Mouse (Mus musculus) heart, embryonic 16.5 days (tissue): Measurements from ENCODE around the gene Ltbp1. TPM values are rescaled to one million over a fixed set of nuclear protein-coding genes. Genes with fewer than 3 reads are reported as not detected.

ENCODE experiments used
- ATAC-seq: fragments of 200-750 bp; cut with Nextera tagmentation; replicated peaks from 2 replicates; pipeline ENCODE4 v1.8.0; 2017; ENCODE audit warnings: moderate number of reproducible peaks; ENCODE audit not compliant: insufficient read depth, low FRiP score; ENCODE audit errors: extremely low read depth
- H3K27ac ChIP-seq: fragments of 300-500 bp; sonication (generic); 2 replicates; pipeline ENCODE4 v1.5.1; 2014; ENCODE audit warnings: mild to moderate bottlenecking, low read length, control low read depth, moderate library complexity
- H3K27me3 ChIP-seq: fragments of 300-500 bp; sonication (generic); 2 replicates; pipeline ENCODE4 v1.6.1; 2014; ENCODE audit warnings: low read length, mixed read lengths; ENCODE audit not compliant: control insufficient read depth, insufficient read depth
- H3K36me3 ChIP-seq: fragments of 300-500 bp; sonication (generic); 2 replicates; pipeline ENCODE4 v1.6.1; 2014; ENCODE audit not compliant: control insufficient read depth, insufficient read depth
- H3K4me1 ChIP-seq: fragments of 300-500 bp; sonication (generic); 2 replicates; pipeline ENCODE4 v1.6.1; 2014; ENCODE audit warnings: low read length, mixed read lengths; ENCODE audit not compliant: control insufficient read depth, insufficient read depth
- H3K4me2 ChIP-seq: fragments of 300-500 bp; sonication (generic); 2 replicates; pipeline ENCODE4 v1.6.1; 2014; ENCODE audit warnings: low read depth, mild to moderate bottlenecking, control low read depth, low read length
- H3K4me3 ChIP-seq: fragments of 300-500 bp; sonication (generic); 2 replicates; pipeline ENCODE4 v1.5.1; 2014; ENCODE audit warnings: mild to moderate bottlenecking, control low read depth, low read length
- H3K9ac ChIP-seq: fragments of 300-500 bp; sonication (generic); 2 replicates; pipeline ENCODE4 v1.6.1; 2014; ENCODE audit warnings: low read length, control low read depth
- H3K9me3 ChIP-seq: fragments of 300-500 bp; sonication (generic); replicated peaks from 2 replicates; pipeline ENCODE4 v1.6.1; 2016; ENCODE audit warnings: low read length; ENCODE audit not compliant: control insufficient read depth
- WGBS: fragments of 180-500 bp; shearing (Covaris S2); extraction: QIAGEN DNeasy Blood & Tissue Kit; methylation state at CpG from one replicate; pipeline ENCODE4 v1.1.7; 2014; 5-methylcytosine and 5-hydroxymethylcytosine counted together
- polyA plus RNA-seq: library from polyadenylated mRNA; unstranded; fragments of >200 nt; fragmentation: Nextera tagmentation; extraction: Ambion mirVana; gene quantifications from 2 replicates; pipeline ENCODE4 v1.2.1, GENCODE M21; 2015

The Ltbp1 gene
- polyA plus RNA-seq, 1 experiment from 2014 or later, result 15.6 TPM

DNA sequence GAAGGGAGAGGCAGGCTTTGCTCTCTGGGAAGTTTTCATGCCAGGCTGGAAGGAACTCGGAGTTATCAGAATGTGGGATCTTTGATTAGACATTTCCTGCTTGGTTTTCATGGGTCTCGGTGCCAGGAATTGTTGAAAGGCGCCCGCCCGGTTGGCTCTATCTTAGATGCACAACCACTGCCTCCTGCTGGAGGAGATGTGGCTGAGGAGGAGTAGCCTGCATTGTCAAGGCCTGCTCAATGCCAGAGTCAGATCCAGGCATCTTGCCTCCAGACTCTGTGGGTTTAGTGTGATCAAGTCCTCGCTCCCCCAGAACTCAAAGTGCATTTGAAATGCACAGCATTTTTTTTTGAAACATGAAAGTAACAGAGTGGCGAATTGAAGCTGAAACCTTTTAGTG, 364.0 kb downstream of the Ltbp1 start:
- no peak for ATAC-seq
- Histone ChIP-seq H3K4me1 (no peaks in the 10 kb centered on the region), H3K9me3 (0 out of 2 replicates have a peak, but pooled peaks cover 3% of the 10 kb centered on the region), H3K4me3 (no peak overlapping the region), H3K27ac (no peak overlapping the region), H3K27me3 (no peaks in the 10 kb centered on the region), H3K36me3 (peaks cover 9% of the 10 kb centered on the region), H3K9ac (no peak overlapping the region), H3K4me2 (no peak overlapping the region)
- WGBS, result 54% methylated on average over 7 of the region's 7 CpGs

DNA sequence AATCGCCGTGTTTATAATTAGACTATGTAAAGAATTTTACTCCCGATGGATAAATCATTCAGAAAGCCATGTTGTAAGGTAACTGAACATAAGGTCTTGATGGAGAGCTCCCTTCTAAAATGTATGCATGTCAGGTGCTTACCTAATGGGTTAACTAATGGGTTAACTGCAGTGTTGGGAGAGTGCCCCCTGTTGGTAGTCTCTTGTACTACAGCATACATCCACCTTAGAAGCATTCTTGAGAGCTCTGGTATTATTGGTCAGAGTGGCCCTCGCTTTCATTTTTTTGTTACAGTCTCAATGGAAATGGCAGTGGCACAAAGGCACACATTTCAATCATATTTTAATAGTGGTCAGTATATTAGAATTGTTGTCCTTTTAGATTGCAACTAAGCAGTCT, 364.8 kb downstream of the Ltbp1 start:
- 89% methylated on average over 4 of the region's 4 CpGs for WGBS
- H3K9ac ChIP-seq, result no peak overlapping the region
- no peaks in the 10 kb centered on the region for H3K27me3 ChIP-seq
- H3K4me2 ChIP-seq, result no peak overlapping the region
- H3K9me3 ChIP-seq, result 0 out of 2 replicates have a peak, but pooled peaks cover 3% of the 10 kb centered on the region
- no peak for ATAC-seq
- peaks cover 4% of the 10 kb centered on the region for H3K36me3 ChIP-seq
- H3K4me1 ChIP-seq, result no peaks in the 10 kb centered on the region
- no peak overlapping the region for H3K27ac ChIP-seq
- no peak overlapping the region for H3K4me3 ChIP-seq

DNA sequence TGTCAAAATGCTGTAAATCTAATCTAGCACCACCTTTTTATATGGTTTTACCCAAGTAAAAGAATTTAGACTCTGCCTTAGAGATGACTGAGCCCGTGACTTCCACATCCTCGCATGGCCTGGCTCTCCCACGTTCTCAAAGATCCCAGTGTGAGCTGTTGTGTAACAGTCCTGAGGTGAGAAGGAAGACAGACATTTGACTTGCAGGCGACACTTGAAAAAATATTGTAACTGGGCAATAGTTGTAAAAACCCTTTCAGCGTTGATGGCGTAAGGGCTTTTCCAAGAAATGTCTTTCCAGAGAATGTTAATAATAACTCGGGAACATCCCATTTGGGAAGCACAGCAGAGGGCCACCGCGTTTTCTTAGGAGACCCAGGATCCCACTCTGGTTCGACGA, 366.3 kb downstream of the Ltbp1 start:
- ATAC-seq, result no peak
- Histone ChIP-seq H3K4me3 (no peak overlapping the region), H3K4me1 (no peaks in the 10 kb centered on the region), H3K9ac (no peak overlapping the region), H3K27me3 (no peaks in the 10 kb centered on the region), H3K9me3 (no peaks in the 10 kb centered on the region), H3K4me2 (no peak overlapping the region), H3K36me3 (no peaks in the 10 kb centered on the region), H3K27ac (no peak overlapping the region)
- 87% methylated on average over 11 of the region's 11 CpGs for WGBS

DNA sequence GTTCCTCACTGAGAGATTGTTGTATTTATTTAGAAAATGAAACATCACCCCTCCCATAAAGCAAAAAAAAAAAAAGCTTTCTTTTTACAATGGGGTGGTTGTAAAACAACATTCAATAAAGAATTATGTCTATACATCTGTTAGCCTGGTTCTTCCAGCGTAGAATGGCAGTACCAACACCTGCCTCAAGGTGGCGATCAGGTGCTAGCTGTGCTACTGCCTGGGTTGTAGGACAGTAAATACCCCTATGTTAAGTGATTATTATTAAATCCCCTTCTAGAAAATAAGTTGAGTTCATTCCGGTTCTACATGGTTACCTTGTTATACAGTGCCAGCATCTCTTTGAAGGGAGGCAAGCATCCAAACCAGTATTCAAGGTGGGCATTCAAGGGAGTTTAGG, 367.0 kb downstream of the Ltbp1 start:
- Histone ChIP-seq H3K9me3 (no peaks in the 10 kb centered on the region), H3K9ac (no peak overlapping the region), H3K4me3 (no peak overlapping the region), H3K27ac (no peak overlapping the region), H3K27me3 (no peaks in the 10 kb centered on the region), H3K36me3 (no peaks in the 10 kb centered on the region), H3K4me1 (no peaks in the 10 kb centered on the region), H3K4me2 (no peak overlapping the region)
- ATAC-seq, result no peak
- WGBS, result 57% methylated on average over 3 of the region's 3 CpGs

DNA sequence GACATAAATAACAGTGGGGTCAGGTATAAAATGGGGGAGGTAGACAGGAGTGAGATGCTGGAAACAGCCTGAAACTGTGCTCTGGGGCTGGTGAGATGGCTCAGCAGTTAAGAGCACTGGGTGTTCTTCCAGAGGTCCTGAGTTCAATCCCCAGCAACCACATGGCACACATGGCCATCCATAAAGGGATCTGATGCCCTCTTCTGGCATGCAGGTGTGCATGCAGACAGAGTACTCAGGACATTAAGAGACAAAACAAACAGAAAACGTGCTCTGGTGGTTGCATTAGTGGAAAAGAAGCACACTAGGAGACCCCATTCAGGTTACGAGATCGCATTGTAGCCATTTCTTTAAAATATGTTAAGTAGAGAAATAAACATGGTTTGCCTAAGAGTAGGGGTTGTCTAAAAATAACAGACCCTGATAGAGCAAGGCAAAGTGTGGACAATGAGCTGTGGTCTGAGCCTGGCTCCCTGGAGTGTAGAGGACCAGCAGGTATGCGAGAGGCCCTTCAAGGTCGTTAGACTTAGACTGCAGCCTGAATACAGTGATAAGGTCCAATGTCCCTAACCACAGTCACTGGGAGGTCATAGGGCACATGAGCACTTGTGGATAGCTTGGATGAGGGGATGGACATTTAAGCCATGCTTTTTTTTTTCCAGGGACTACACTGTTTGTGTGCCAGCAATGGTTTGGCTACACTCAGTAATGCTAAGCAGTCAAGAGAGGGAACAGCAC, 369.1 kb downstream of the Ltbp1 start:
- Histone ChIP-seq H3K9me3 (no peaks in the 10 kb centered on the region), H3K36me3 (no peaks in the 10 kb centered on the region), H3K27me3 (no peaks in the 10 kb centered on the region), H3K4me2 (no peak overlapping the region), H3K27ac (no peak overlapping the region), H3K4me3 (no peak overlapping the region), H3K9ac (no peak overlapping the region), H3K4me1 (no peaks in the 10 kb centered on the region)
- no peak for ATAC-seq
- 53% methylated on average over 5 of the region's 5 CpGs for WGBS

DNA sequence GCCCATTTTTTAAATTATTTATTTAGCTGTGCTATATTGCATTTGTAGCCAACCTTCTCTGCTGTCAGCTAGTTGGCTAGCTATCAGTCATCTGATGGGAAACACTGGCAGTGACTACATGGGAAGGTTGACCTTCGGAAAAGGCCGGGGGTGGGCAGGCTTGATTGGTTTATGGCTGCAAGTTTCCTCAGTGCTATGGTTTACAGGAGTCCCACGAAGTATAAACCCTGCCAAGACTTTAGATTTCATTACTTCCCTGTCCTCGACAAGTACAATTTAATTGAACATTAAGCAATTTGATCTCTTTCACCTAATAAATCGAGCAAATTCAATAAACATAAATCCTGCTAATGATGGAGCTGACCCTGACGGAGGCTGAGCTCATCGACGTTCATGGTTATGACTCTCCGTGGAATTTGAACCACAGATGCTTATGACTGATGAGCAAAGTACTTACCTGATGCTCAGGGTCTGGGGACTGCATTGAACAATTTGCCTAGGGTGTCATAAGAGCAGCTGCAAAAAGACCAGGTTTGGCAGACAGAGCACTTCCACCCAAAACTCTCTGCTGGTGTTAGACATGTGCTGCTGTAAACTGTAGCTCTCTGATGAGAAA, 373.0 kb downstream of the Ltbp1 start:
- Histone ChIP-seq H3K27ac (no peak overlapping the region), H3K9me3 (no peaks in the 10 kb centered on the region), H3K4me2 (no peak overlapping the region), H3K4me1 (no peaks in the 10 kb centered on the region), H3K27me3 (no peaks in the 10 kb centered on the region), H3K4me3 (no peak overlapping the region), H3K36me3 (no peaks in the 10 kb centered on the region), H3K9ac (no peak overlapping the region)
- no peak for ATAC-seq
- 84% methylated on average over 9 of the region's 9 CpGs for WGBS

DNA sequence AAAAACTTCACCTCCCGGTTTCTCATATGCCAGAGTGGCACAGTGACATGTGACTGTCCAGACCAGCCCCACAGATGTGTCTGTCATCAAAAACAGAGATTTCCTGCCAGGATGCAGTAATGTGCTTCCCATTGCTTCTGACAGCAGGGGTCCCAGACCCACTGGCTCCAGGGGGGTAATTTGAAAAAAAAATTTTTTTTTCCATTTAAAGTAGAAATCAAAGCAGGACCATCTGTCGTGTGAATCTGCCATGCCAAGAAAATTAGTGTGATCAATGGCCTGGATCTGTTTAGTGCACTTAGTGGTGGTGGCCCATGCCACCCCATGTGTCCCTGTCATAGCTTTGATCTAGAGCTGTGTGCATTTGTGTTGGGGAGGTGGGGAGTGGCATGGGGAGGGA, 374.8 kb downstream of the Ltbp1 start:
- no peak overlapping the region for H3K9ac ChIP-seq
- no peaks in the 10 kb centered on the region for H3K36me3 ChIP-seq
- no peak overlapping the region for H3K4me3 ChIP-seq
- H3K4me2 ChIP-seq, result no peak overlapping the region
- H3K27me3 ChIP-seq, result no peaks in the 10 kb centered on the region
- WGBS, result 47% methylated on average over 2 of the region's 2 CpGs
- H3K4me1 ChIP-seq, result no peaks in the 10 kb centered on the region
- no peak for ATAC-seq
- H3K9me3 ChIP-seq, result no peaks in the 10 kb centered on the region
- H3K27ac ChIP-seq, result no peak overlapping the region

DNA sequence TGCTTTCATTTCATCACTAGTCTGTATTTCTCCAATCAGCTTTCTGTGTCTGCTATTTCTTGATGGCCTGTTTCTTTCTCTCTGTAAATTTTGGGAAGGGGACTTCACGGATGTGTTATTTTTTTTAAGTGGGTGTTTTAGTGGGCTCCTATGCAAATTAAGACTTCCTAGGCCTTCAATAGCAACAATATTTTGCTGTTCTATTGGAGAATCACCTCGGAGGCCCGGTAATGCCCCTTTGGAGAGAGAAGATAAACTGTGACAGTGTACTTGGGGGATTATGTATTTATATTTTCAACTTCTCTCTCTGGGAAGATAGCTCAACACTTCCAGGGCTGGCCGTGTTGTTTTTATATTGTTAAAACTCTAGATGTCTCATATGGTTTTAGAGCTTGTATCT, 383.0 kb downstream of the Ltbp1 start:
- no peak overlapping the region for H3K27ac ChIP-seq
- ATAC-seq, result no peak
- H3K36me3 ChIP-seq, result peaks cover 6% of the 10 kb centered on the region
- H3K4me3 ChIP-seq, result no peak overlapping the region
- 74% methylated on average over 4 of the region's 4 CpGs for WGBS
- H3K4me1 ChIP-seq, result no peaks in the 10 kb centered on the region; the same call in 1 of the 2 replicates
- H3K9ac ChIP-seq, result no peak overlapping the region
- no peaks in the 10 kb centered on the region for H3K27me3 ChIP-seq
- H3K9me3 ChIP-seq, result no peaks in the 10 kb centered on the region; the same call in 1 of the 2 replicates
- no peak overlapping the region for H3K4me2 ChIP-seq

DNA sequence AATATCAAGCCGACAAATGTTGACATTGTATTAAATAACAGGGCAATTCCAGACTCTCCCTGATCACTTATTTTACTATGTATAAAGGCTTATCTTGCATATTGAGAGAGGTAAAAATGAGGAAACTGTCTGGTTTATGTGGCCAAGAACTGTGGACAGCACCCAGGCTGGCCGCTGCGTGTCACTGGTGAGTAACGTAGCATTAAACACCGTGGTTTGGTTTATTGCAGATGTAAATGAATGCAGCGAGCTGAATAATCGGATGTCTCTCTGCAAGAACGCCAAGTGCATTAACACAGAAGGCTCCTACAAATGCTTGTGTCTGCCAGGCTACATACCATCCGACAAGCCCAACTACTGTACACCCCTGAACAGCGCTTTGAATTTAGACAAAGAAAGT, 384.8 kb downstream of the Ltbp1 start:
- H3K9ac ChIP-seq, result no peak overlapping the region
- H3K27ac ChIP-seq, result no peak overlapping the region
- no peak overlapping the region for H3K4me3 ChIP-seq
- H3K27me3 ChIP-seq, result no peaks in the 10 kb centered on the region
- H3K4me2 ChIP-seq, result no peak overlapping the region
- no peaks in the 10 kb centered on the region; the same call in 1 of the 2 replicates for H3K9me3 ChIP-seq
- no peaks in the 10 kb centered on the region; the same call in 1 of the 2 replicates for H3K4me1 ChIP-seq
- 93% methylated on average over 10 of the region's 10 CpGs for WGBS
- H3K36me3 ChIP-seq, result peaks cover 6% of the 10 kb centered on the region
- no peak for ATAC-seq
